Mouse (Mus musculus): ENCODE data around the gene Dhcr24.

The Dhcr24 gene

DNA sequence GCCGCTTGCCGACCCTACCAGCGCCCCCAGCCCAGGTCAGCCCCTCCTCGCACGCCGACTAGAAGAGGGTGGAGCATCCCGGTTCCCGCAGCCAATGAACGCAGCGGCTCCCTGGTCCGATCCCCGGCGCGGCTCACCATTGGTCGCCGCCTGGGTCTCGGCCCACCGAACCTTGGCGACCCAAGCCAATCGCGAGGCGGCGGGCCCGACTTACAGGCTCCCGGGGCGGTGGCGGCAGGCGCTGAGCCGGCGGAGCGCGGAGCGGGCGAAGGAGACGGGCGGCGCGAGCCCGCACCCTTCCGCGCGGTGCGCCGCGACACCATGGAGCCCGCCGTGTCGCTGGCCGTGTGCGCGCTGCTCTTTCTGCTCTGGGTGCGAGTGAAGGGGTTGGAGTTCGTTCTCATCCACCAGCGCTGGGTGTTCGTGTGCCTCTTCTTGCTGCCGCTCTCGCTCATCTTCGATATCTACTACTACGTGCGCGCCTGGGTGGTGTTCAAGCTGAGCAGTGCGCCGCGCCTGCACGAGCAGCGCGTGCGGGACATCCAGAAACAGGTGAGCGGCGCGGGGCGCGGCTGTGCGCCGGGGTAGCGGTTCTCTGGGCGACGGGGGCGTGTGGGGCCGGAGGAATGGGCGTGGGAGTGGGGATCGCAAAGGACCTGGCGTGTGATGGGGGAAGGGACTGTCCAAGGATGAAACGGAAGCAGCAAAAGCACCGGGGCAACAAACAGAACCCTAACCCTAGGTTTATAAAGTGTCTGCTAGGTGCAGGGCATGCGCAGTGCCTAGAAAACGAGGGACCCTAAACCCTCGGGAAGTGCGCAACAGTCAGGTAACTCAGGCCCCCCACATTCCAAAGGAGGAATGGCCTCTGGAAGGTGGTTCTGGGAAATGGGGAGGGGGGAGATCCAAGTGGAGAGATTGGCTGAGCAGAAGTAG lies at the start of gene Dhcr24:
TSS of gene Dhcr24 (plus strand) at position 193 of the 936 bp plus-strand sequence.
- peak; percentile 85 for DNase-seq (ENCODE audit: low read depth, low spot score)

GRCm38 (mm10) chr4:106514606-106515005 lies 46.2 kb upstream of the Dhcr24 start:
- DNase-seq (ENCODE audit: low read depth, low spot score), result no peak

- DNase-seq (ENCODE audit: low read depth, low spot score), result no peak
Observed at GRCm38 (mm10) chr4:106522547-106522946, 38.3 kb upstream of the Dhcr24 start.

GRCm38 (mm10) chr4:106524131-106524530 lies 36.7 kb upstream of the Dhcr24 start:
- DNase-seq (ENCODE audit: low read depth, low spot score), result no peak

DNA sequence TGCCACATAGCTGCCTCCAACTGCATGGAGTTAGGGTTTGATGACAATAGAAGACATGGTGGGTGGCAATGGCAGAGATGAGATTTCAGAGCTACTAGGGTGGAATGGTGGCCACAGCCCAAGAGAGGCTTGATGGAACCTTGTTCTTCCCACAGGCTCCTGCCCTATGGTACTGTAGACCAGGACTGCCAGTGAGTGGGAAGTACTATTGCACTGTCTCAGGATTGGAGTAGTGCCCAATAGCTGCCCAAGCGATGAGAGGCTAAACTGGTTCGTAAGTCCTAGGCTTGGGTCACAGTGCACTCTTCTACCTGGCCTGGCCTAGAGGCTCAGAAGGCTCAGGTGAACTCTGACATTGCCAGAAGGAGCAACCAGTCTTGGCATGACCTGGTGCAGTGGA lies 35.8 kb upstream of the Dhcr24 start:
- DNase-seq (ENCODE audit: low read depth, low spot score), result no peak

DNA sequence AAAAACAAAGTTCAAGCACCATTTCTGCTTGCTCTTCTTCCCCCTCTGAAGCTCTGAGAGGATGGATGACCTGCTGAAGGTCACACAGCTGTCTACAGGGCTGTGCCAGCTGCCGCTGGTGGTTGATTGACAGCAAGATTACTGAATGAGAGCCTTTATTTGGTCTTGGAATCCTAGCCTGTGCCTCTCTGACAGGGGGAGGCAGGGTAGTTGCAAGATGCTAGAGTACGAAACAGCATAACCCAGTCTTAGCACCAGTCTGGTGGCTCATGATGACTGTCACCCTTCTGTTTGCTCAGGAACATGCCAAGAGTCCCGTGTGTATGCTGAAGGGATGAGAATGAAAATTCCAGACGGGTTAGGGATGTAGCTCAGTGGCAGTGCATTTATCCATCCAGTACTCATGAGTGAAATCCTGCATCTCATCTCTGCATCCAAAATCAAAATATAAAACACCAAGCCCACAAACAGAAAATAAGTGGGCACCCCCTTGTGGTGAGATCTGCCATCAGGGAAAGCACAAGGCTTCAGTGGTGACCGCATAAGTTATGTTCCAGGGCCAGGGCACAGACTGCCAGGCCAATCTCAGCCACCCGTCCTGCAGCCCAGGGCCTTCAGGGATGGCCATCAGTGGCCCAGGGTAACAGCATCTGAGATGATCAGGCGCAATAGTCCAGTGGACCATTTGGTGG lies 32.8 kb upstream of the Dhcr24 start:
- DNase-seq (ENCODE audit: low read depth, low spot score), result no peak

- DNase-seq (ENCODE audit: low read depth, low spot score), result peak; percentile 90
Observed at GRCm38 (mm10) chr4:106529375-106530112, 31.3 kb upstream of the Dhcr24 start.

- DNase-seq (ENCODE audit: low read depth, low spot score), result no peak
Observed at GRCm38 (mm10) chr4:106530113-106530482, 30.7 kb upstream of the Dhcr24 start.

GRCm38 (mm10) chr4:106533421-106534080 lies 27.3 kb upstream of the Dhcr24 start:
- DNase-seq (ENCODE audit: low read depth, low spot score), result no peak

- no peak for DNase-seq (ENCODE audit: low read depth, low spot score)
Observed at GRCm38 (mm10) chr4:106534256-106534655, 26.6 kb upstream of the Dhcr24 start.

GRCm38 (mm10) chr4:106539756-106540155 lies 21.1 kb upstream of the Dhcr24 start:
- DNase-seq (ENCODE audit: low read depth, low spot score), result no peak

GRCm38 (mm10) chr4:106541491-106541890 lies 19.3 kb upstream of the Dhcr24 start:
- DNase-seq (ENCODE audit: low read depth, low spot score), result no peak

- no peak for DNase-seq (ENCODE audit: low read depth, low spot score)
Observed at GRCm38 (mm10) chr4:106542211-106542610, 18.6 kb upstream of the Dhcr24 start.

GRCm38 (mm10) chr4:106545817-106546373 lies 14.9 kb upstream of the Dhcr24 start:
- no peak for DNase-seq (ENCODE audit: low read depth, low spot score)

GRCm38 (mm10) chr4:106546896-106547295 lies 13.9 kb upstream of the Dhcr24 start:
- no peak for DNase-seq (ENCODE audit: low read depth, low spot score)

DNA sequence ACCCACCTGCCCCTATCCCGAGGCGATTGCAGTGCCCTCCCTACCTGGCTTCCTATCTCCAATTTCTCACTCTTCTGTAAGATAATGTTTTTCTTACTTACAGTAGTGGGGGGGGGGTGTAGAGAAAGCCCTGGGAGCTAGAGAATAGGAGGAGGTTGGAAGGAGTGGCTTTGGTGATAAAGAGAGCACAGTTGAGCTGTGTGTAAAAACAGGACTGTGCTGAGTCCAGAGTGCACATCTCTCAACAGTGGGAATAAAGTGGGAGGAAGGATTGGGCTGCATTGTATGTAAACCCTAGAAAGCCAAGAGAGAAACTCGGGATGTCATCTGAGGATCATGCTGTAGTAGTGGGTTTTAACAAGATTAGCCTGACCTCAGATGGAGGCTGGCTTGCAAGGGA lies 12.7 kb upstream of the Dhcr24 start:
- DNase-seq (ENCODE audit: low read depth, low spot score), result no peak

DNA sequence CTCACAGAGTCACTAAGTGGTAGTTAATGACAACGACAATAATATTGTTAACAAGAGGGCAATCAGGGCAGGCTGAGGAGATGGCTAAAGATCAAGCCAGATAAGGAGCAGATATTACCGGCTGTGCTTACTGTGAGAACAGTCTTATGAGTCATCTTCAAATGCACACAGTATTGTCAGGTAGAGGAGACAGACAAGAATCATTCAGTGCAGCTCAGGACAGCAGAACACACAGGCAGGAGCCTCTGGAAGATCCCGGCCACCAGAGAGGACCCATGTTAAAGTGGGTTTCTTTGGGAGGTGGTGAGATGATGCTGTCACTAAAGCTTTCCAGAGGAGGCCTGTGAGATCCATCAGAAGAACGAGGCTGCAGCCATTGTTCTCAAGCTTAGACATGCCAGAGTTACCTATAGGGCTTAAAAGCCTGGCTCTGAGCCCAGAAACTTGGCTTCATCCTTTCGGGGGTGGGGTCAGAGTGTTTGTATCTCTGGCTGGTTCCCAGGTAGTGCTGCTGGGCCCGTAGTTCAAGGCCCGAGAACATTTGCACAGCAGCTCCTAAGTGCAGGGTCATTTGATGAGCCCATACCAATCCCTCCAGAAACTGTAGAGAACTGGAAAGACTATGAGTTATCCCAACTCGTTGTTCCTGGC lies 10.2 kb upstream of the Dhcr24 start:
- DNase-seq (ENCODE audit: low read depth, low spot score), result no peak

DNA sequence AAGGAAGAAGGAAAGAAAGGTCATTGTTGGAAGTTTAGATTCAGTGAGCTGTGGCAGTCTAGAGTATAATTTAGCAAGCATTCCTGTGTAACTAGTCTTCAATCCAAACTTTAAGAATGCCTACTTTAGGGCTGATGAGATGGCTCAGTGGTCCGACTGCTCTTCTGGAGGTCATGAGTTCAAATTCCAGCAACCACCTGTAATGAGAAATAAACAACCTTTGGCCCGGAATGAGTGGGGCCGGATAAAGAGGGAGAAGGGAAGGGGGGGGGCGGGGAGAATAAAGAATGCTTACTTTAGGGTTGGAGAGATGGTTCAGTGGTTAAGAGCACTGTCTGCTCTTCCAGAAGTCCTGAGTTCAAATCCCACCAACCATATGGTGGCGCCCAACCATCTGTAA lies 3.6 kb upstream of the Dhcr24 start:
- DNase-seq (ENCODE audit: low read depth, low spot score), result no peak

DNA sequence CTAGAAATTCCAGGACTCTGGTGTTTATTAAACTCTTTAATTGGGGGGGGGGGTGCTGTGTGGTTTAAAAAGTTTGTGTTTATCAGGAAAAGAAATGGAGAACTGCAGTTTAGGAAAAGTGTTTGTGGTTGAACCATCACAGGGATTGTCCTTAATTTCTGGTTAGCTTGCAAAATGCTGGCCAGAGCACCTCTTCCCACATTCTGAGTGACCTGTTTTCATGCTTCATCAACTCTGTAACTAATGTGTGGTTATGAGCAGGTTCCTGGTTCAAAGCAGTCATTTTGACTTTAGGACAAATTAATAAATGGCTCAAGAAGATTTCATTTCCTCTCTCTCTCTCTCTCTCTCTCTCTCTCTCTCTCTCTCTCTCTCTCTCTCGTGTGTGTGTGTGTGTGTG lies 2.9 kb upstream of the Dhcr24 start:
- no peak for DNase-seq (ENCODE audit: low read depth, low spot score)

DNA sequence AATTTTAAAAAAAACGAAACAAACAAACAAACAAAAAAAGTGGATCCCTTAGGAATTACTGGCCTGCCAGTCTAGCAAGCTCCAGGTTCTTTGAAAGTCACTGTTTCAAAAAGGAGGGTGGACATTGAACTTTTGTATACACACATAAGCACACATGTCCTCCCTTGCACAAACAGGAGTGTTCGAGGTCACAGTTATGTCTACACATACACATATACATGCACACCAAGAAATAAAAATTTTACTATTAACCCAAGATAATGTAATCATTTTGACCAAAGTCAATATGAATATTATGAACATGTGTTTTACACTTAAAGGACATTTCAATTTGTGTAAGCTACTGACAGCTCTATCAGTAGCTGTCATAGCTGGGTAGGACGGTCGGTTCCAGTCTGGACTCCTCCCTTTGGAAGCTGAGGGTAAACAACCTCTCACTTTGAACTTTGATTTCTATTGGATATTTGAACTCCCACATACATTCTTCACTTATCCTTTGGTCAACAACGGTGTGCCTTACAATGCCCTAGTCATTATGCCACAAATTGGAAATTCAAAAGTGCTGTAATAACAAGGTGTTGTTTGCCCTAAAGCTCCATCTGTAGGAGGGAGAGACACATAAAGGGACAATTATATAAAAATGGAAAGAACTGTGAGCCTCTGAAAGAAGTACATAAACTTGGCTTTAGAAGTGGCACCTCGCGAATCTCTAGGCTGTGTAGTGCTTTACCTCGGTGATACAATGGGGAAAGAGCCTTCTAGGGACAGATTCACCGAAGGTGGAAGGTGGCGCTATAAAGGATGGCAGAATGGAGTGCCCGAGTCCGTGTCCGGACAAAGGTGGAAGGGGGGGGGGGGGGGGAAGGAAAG lies 1.3 kb upstream of the Dhcr24 start:
- DNase-seq (ENCODE audit: low read depth, low spot score), result no peak

All from retina, postnatal 7 days (tissue).